Mouse (Mus musculus) liver, embryonic 13.5 days (tissue): Measurements from ENCODE around the gene Trim6. TPM values are rescaled to one million over a fixed set of nuclear protein-coding genes. Genes with fewer than 3 reads are reported as not detected.
"Not testable (repeated sequence)": the region's sequence is repeated elsewhere in the genome, so short reads cannot be mapped to it uniquely, and the experiment has no call there.

Experiments
- ATAC-seq: fragments of 200-750 bp; cut with Nextera tagmentation; 2 replicates; pipeline ENCODE4 v1.8.0; 2017; ENCODE audit warnings: low read depth, mild to moderate bottlenecking, moderate number of reproducible peaks, moderate library complexity
- DNase-seq: peaks from one replicate; pipeline ENCODE4 v3.0.0; 2022
- H3K27ac ChIP-seq: fragments of 300-500 bp; sonication (generic); 2 replicates; pipeline ENCODE4 v1.5.1; 2015; ENCODE audit warnings: moderate library complexity, mild to moderate bottlenecking, inconsistent platforms
- H3K27me3 ChIP-seq: fragments of 300-500 bp; sonication (generic); 2 replicates; pipeline ENCODE4 v1.6.1; 2015; ENCODE audit warnings: mild to moderate bottlenecking, inconsistent platforms
- H3K36me3 ChIP-seq: fragments of 300-500 bp; sonication (generic); 2 replicates; pipeline ENCODE4 v1.6.1; 2015; ENCODE audit warnings: mild to moderate bottlenecking, inconsistent platforms
- H3K4me1 ChIP-seq: fragments of 300-500 bp; sonication (generic); replicated peaks from 2 replicates; pipeline ENCODE4 v1.6.1; 2015; ENCODE audit warnings: inconsistent platforms
- H3K4me2 ChIP-seq: fragments of 300-500 bp; sonication (generic); 2 replicates; pipeline ENCODE4 v1.6.1; 2015; ENCODE audit warnings: inconsistent platforms, mild to moderate bottlenecking, moderate library complexity
- H3K4me3 ChIP-seq: fragments of 300-500 bp; sonication (generic); replicated peaks from 2 replicates; pipeline ENCODE4 v1.5.1; 2015; ENCODE audit warnings: mild to moderate bottlenecking, inconsistent platforms
- H3K9ac ChIP-seq: fragments of 300-500 bp; sonication (generic); 2 replicates; pipeline ENCODE4 v1.6.1; 2015; ENCODE audit warnings: mild to moderate bottlenecking, inconsistent platforms
- H3K9me3 ChIP-seq: fragments of 300-500 bp; sonication (generic); replicated peaks from 2 replicates; pipeline ENCODE4 v1.6.1; 2016; ENCODE audit warnings: inconsistent platforms
- WGBS: fragments of 180-500 bp; shearing (Covaris S2); methylation state at CpG from one replicate; pipeline ENCODE4 v1.1.7; 2015; ENCODE audit not compliant: insufficient replicate concordance; 5-methylcytosine and 5-hydroxymethylcytosine counted together
- polyA plus RNA-seq: library from polyadenylated mRNA; unstranded; fragments of >200 nt; fragmentation: Nextera tagmentation; extraction: Ambion mirVana; gene quantifications from 2 replicates; pipeline ENCODE4 v1.2.1, GENCODE M21; 2015

Trim6 gene
- polyA plus RNA-seq, 1 experiment from 2014 or later, result 0.77 TPM

DNA sequence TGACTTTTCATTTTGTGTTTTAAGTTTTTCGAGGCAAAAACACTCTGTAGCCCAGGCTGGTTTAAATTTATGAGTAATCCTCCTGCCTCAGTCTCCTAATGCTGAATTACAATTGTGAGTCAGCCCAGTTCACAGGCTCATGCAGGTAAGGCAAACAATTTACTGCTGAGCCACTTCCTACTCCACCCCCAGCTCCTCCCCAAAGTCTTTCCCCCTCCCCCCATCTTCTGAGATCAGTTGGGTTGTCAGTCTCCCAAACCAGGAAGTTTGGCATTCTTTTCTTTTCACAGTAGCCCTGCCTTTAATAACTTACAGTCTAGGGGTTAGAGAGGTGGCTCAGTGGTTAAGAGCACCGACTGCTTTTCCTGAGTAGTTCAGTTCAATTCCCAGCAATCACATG lies 712 bp upstream of the Trim6 start:
- Histone ChIP-seq H3K9me3 (no peaks in the 10 kb centered on the region), H3K4me3 (no peak overlapping the region), H3K36me3 (no peaks in the 10 kb centered on the region), H3K4me1 (peaks cover 7% of the 10 kb centered on the region), H3K4me2 (no peak overlapping the region), H3K27ac (no peak overlapping the region), H3K27me3 (no peaks in the 10 kb centered on the region), H3K9ac (no peak overlapping the region)
- DNase-seq (no peak), ATAC-seq (0 out of 2 replicates have a peak, but pooled peaks have one; percentile 31)
- 34% methylated on average over 2 of the region's 2 CpGs for WGBS

DNA sequence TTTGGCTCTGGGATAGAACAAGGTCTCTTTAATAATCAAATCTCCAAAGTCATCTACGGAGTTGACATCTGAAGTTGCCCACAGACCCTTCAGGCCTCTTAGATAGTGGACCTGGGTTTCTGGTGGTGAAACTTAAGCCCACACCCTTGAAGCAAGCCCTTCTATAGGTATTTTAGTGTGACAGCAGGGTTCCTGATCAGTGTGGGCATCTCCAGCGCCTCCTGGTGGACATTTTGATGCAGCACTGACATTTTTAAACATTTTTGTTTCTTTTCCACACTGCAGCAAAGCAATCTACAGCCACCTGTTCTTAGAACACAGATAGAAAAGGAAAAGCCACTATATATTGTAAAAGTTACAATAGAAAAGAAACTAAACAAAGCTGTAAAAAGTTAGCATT lies 12.6 kb downstream of the Trim6 start:
- Histone ChIP-seq H3K4me1 (no peaks in the 10 kb centered on the region), H3K36me3 (no peaks in the 10 kb centered on the region), H3K27me3 (no peaks in the 10 kb centered on the region), H3K27ac (no peak overlapping the region), H3K9ac (no peak overlapping the region), H3K9me3 (no peaks in the 10 kb centered on the region), H3K4me3 (no peak overlapping the region), H3K4me2 (no peak overlapping the region)
- WGBS, result 21% methylated on average over 2 of the region's 2 CpGs
- ATAC-seq, result no peak
- DNase-seq, result peak; percentile 7

DNA sequence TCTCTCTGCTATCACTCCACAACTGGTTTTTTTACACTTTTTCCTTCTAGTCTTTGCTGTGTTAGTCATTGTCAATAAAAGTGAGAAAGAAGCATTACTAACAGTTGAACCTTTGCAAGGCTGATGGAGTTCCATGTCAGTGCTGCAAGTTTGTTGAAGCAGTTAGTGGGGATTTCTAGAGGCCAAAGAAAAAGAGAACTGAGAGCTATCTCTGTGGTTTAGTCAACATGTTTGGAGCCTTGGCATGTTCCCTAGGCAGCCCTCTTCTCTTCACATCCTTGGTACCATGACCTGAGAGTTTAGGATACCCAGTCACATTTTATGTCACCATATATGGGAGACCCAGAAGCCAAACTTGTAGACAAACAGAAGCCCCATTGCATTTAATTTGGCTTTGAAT lies 22.3 kb downstream of the Trim6 start:
- H3K4me1 ChIP-seq, result peaks cover 13% of the 10 kb centered on the region
- H3K27ac ChIP-seq, result no peak overlapping the region
- no peak overlapping the region for H3K4me3 ChIP-seq
- no peak overlapping the region for H3K4me2 ChIP-seq
- ATAC-seq (no peak), DNase-seq (no peak)
- H3K9ac ChIP-seq, result no peak overlapping the region
- no peaks in the 10 kb centered on the region for H3K27me3 ChIP-seq
- no peaks in the 10 kb centered on the region for H3K36me3 ChIP-seq
- H3K9me3 ChIP-seq, result no peaks in the 10 kb centered on the region

DNA sequence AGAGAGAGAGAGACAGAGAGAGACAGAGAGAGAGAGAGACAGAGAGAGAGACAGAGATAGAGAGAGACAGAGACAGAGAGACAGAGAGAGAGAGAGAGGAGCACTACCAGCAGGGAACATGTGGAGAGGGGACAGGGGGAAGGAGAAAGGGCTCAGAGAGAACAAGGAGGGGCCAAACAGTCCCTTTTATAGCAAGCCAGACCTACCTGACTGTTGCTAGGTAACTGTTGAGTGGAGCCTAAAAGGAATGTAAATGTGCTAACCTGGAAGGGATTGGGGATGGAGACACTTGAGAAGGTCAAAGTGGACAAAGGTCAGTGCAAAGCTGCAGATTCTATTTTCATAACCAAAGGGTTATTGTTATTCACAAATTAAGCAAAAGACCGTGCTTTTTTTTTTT lies 25.0 kb downstream of the Trim6 start:
- 28% methylated on average over 1 of the region's 1 CpGs for WGBS
- ATAC-seq (no peak), DNase-seq (no peak)
- no peak overlapping the region for H3K9ac ChIP-seq
- H3K36me3 ChIP-seq, result no peaks in the 10 kb centered on the region
- peaks cover 13% of the 10 kb centered on the region for H3K4me1 ChIP-seq
- H3K9me3 ChIP-seq, result no peaks in the 10 kb centered on the region
- H3K4me2 ChIP-seq, result peak overlapping the region; percentile 68
- H3K4me3 ChIP-seq, result 0 out of 2 replicates have a peak overlapping the region, but pooled peaks have one; percentile 66
- H3K27me3 ChIP-seq, result no peaks in the 10 kb centered on the region
- no peak overlapping the region for H3K27ac ChIP-seq

DNA sequence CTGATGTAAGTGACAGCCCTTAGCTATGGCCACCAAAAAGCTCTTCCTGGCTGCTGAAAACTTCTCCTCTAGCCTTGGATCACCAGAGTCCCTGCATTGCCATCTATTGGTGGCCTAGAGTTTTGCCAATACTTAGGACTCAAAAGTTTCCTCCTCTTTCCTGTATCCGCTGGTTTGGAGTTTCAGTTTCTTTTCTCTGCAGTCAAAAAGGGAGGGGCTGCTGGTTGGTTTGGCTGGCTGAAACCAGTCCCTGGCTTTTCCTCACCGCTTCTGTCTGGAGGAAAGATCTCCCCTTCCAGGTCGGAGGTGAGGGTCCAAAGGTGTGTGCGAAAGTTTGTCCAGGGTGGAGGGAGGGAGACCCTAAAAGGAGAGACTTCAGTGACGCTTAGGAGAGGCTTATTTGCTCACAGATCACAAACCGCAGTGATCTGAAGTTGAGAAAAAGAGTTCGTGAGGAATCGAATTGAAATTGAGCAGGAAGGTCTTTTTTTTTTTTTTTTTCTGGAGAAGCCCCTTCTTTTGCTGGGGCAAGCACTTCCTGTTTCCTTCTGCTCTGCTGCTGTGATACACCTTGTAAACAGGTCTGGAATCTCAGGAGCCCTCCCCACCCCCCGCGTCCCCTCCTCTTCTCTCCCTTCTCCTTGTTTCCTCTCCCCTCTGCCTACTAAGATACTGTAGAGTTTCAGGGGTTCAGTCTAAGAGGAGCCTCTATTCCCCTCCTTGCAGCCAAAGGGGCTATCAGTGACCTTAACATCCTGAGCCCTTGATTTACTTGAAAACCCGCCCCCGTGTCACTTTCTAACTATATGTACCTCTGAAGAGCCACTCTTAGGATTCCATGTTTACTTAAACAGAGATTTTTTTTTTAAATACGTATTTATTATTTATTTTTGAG lies 25.9 kb downstream of the Trim6 start, which contains the start of gene Trim34a:
TSS of gene Trim34a (plus strand) at position 171 of the 895 bp plus-strand sequence.
- Histone ChIP-seq H3K36me3 (no peaks in the 10 kb centered on the region), H3K27ac (no peak within 1 kb of the TSS), H3K9me3 (no peaks in the 10 kb centered on the region), H3K4me2 (peak within 1 kb of the TSS; percentile 68), H3K4me3 (peak within 1 kb of the TSS; percentile 66), H3K27me3 (no peaks in the 10 kb centered on the region), H3K4me1 (peaks cover 13% of the 10 kb centered on the region), H3K9ac (peak within 1 kb of the TSS; percentile 68)
- ATAC-seq, result peak; percentile 91
- peak; percentile 50 for DNase-seq
- WGBS, result 5% methylated on average over 13 of the region's 13 CpGs

DNA sequence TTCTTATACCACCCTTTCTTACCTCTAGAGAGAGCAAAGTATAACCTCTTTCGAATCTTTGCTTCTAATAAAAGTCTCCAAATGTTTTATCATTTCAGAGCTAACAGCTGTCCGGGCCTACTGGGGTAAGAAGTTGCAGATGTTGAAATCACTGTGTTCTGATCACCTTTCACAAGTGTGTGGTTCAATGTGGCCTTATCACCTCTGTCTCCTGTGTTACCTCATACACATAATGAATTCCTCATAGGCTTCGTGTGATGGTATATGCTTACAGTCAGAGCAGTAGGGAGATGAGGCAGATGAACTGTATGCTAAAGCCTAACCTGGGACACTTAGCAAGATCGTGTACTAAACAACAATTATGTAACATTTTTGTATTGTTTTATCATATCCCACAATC lies 41.8 kb downstream of the Trim6 start:
- 62% methylated on average over 4 of the region's 4 CpGs for WGBS
- not testable (repeated sequence) for H3K9me3 ChIP-seq, DNase-seq, ATAC-seq, H3K36me3 ChIP-seq, H3K27me3 ChIP-seq, H3K4me3 ChIP-seq, H3K9ac ChIP-seq, H3K27ac ChIP-seq, H3K4me1 ChIP-seq, H3K4me2 ChIP-seq

DNA sequence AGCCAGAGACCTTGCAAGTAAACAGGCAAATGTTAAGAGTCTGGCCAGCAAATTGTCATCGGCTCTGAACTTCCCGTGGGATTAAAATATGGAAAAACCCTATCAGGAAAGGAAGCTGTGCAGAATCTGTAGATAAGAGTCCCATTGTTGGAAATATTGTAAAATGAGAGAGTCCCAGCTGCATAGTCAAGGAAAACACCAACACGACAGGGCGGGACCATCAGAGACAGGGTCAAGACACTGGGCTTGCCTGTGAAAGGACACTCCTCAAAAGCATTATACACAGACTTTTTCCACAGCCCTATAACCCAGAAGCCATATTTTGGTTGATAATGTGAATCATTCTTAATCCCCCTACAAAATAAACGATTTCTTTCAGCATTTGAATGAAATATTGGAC lies 46.7 kb downstream of the Trim6 start:
- ATAC-seq, H3K9me3 ChIP-seq, DNase-seq, H3K27me3 ChIP-seq, H3K4me1 ChIP-seq, H3K36me3 ChIP-seq, H3K9ac ChIP-seq, H3K4me3 ChIP-seq, H3K4me2 ChIP-seq, H3K27ac ChIP-seq: not testable (repeated sequence)
- WGBS, result 53% methylated on average over 4 of the region's 5 CpGs

DNA sequence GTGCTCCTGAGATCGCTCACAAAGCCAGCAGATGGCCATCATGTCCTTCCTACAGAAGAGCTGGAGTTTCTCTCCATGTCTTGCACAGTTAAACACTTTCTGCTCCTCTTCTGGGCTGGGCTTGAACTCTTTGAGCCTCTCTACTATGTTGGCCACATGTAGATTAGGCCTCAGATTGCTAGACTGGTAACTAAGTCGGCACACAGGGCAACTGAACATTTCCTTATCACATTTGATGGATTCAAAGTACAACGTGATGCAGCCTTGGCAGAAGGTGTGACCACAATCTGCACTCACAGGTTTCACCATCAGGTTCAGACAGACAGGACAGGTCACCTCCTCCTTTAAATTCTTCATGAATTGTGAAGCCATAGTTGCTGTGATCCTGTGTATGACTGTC lies 60.8 kb downstream of the Trim6 start:
- not testable (repeated sequence) for H3K36me3 ChIP-seq, H3K4me1 ChIP-seq, H3K4me3 ChIP-seq, H3K4me2 ChIP-seq, ATAC-seq, H3K9me3 ChIP-seq, H3K27me3 ChIP-seq, H3K9ac ChIP-seq, DNase-seq, H3K27ac ChIP-seq
- WGBS, result 60% methylated on average over 3 of the region's 3 CpGs

Other genes with a start within 250 kb of the Trim6 start
- not detected in 2 replicates for gene Olfr635, start 247.6 kb upstream of the Trim6 start, polyA plus RNA-seq
- gene Olfr638, start 220.0 kb upstream of the Trim6 start, polyA plus RNA-seq, result not detected in 2 replicates
- gene Olfr639, start 201.5 kb upstream of the Trim6 start, polyA plus RNA-seq, result not detected in 2 replicates
- gene Olfr640, start 193.2 kb upstream of the Trim6 start, polyA plus RNA-seq, result not detected in 2 replicates
- not detected in 2 replicates for gene Olfr641, start 183.3 kb upstream of the Trim6 start, polyA plus RNA-seq
- gene Olfr642, start 166.1 kb upstream of the Trim6 start, polyA plus RNA-seq, result not detected in 2 replicates
- gene 4930516K23Rik, start 157.3 kb upstream of the Trim6 start, polyA plus RNA-seq, result not detected in 2 replicates
- gene Olfr644, start 146.9 kb upstream of the Trim6 start, polyA plus RNA-seq, result not detected in 2 replicates
- gene Olfr645, start 133.3 kb upstream of the Trim6 start, polyA plus RNA-seq, result not detected in 2 replicates
- gene Olfr646, start 113.9 kb upstream of the Trim6 start, polyA plus RNA-seq, result not detected in 2 replicates
- not detected in 2 replicates for gene Ubqln5, start 89.0 kb upstream of the Trim6 start, polyA plus RNA-seq
- not detected in 2 replicates for gene Olfr643, start 81.4 kb upstream of the Trim6 start, polyA plus RNA-seq
- not detected in 2 replicates for gene Ubqln3, start 75.5 kb upstream of the Trim6 start, polyA plus RNA-seq
- not detected in 2 replicates for gene Ubqlnl, start 68.2 kb upstream of the Trim6 start, polyA plus RNA-seq
- 0.15 TPM in 1 of 2 replicates, not detected in the other for gene Olfm5, start 54.0 kb upstream of the Trim6 start, polyA plus RNA-seq
- 0.03 and 0.05 TPM in 2 replicates for gene Olfr648, start 35.4 kb upstream of the Trim6 start, polyA plus RNA-seq
- not detected in 2 replicates for gene Olfr649, start 22.8 kb upstream of the Trim6 start, polyA plus RNA-seq
- gene Trim34a, start 25.7 kb downstream of the Trim6 start, polyA plus RNA-seq, result 0.90 and 1.7 TPM in 2 replicates
- 0.31 and 0.37 TPM in 2 replicates for gene Trim5, start 69.3 kb downstream of the Trim6 start, polyA plus RNA-seq
- 3.4 and 3.6 TPM in 2 replicates for gene Trim12a, start 96.7 kb downstream of the Trim6 start, polyA plus RNA-seq
- not detected in 2 replicates for gene Trim34b, start 110.7 kb downstream of the Trim6 start, polyA plus RNA-seq
- gene Trim12c, start 134.6 kb downstream of the Trim6 start, polyA plus RNA-seq, result 1.2 TPM in 2 replicates
- gene Trim30b, start 151.1 kb downstream of the Trim6 start, polyA plus RNA-seq, result 0.08 and 0.09 TPM in 2 replicates
- 0.20 and 0.38 TPM in 2 replicates for gene Trim30c, start 182.0 kb downstream of the Trim6 start, polyA plus RNA-seq
- 1.7 and 1.9 TPM in 2 replicates for gene Trim30a, start 246.4 kb downstream of the Trim6 start, polyA plus RNA-seq